Mouse (Mus musculus) urinary bladder, postnatal 25 days (tissue): ENCODE data around the gene Fam107b.

Experiments used
- DNase-seq: peaks from one replicate; pipeline ENCODE4 v3.0.0; 2022; ENCODE audit warnings: low spot score

Gene Fam107b

DNA sequence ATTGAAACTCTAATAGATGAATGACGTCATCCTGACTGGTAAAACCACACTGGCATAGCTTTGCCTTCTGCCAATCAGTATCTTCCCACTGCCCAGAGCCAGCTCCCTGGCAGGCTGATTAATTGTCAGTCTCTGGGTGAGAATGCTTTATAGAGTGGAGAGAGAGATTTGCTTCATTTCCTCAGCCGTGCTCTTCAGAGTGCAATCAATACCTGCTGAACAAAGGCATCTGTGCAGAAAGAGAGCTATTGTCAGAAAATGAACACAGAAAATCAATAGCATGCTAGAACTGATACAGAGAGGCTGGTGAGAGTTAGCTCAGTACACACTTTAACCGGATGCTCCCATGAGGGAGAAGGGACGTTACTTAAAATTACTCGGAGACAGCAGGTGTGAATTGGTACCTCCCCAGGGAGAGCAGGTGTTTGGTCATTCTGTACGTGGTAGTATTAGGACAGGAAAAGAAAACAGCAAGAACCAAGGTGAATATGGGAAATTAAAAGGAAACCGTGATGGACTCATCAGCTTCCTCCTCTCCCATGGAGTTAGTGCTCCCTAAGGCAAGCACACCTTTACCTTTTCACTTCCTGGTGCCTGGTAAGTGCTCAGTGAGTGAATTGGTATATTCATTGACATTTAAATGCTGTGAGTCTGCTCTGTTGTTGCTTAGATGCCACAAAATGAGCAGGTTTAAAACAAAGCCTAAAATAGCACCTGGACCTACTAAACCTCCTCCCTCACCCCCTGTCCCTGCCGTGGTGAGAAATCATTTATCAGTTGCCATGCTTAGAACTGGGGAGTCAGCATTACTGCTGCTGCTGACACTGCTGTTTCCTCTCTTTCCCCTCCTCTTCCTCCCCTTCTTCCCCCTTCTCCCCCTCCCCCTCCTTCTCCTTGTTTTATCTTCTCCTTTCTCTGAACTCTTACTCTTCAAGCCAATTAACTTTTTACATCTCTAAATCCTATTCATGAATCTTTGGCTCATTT, 38.9 kb downstream of the Fam107b start:
- no peak for DNase-seq

DNA sequence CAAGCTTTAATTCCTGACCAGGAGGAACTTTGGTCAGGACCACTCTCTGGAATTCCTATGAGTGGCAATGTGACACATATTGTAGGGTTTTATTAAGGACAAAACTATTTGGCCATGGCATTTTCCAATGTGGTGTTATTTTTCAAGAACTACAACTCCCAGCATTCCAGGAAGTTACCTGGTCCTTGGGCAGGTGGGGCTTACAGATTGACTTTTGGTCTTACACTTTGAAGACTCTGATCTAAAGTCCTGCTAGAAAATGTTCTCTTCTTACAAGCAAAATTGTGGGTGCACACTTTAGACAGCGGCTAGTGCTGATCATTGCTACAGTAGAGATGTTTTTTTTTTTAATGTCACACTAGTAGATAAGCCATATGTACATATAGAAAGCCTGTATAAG, 48.2 kb downstream of the Fam107b start:
- DNase-seq = no peak

DNA sequence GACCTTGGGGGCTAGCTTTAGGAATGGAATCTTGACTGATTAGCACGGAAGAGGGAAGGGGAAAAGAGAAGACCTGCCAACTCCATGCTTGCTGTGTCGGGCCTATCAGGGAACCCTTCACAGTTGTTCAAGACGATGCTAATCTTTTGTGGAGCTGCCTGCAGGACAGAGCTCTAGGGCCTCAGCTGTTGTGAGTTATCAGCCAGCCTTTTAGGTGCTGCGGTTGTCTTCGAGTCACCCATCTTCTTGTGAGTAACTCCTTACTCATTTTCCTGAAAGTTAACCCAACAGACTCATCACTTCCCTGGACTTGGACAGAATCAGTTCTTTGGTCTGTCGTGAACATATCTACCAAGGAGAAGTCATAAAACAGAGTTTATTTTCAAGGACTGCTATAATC, 51.3 kb downstream of the Fam107b start:
- DNase-seq = no peak

DNA sequence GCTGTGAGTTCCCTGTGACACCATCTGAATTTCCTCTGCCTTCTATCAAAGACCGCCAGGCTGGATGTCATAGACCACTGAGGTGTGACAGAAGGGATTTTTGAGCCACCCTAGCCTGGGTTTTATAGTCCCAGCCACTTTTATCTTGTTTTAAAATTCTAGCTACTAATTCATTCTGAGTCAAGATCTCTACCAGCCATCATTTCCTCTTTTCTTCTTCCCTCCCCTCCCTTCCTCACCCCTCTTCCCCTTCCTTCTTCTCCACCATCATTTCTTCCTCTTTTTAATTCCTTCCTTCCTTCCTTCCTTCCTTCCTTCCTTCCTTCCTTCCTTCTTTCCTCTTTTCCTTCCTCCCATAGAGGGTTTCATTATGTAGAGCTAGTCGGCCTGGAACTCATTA, 51.9 kb downstream of the Fam107b start:
- DNase-seq = no peak

DNA sequence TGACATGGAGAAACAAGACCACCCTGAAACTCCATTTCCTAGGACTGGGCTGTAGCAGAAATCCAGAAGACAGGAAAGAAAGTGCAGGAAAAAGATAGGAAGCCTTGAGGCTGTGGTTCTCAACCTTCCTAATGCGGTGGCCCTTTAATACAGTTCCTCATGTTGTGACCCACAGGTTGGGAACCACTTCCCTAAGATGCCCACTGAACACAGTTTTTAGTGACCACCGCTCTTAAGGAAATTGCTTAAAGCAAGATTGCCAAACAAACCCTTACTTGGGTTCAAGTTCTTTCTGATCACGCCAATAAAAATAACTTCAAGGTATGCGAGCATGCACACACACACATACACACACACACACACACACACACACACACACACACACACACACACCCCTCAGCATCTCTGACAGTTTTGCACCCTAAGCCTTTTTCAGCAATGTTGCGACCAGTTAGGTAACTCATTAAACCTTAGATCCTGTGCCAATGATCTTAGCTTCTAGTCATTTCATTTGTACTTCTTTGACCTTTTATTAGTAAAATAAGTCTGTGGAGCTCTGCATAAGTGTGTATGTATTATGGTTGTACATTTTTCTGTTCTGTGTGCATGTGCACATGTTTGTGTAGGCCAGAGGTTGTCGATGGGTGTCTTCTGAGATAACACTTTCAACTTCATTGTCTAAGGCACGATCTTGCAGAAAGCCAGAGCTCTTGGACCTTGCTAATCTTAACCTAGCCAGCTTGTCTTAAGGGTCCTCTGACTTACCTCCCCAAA, 53.1 kb downstream of the Fam107b start:
- DNase-seq = no peak

DNA sequence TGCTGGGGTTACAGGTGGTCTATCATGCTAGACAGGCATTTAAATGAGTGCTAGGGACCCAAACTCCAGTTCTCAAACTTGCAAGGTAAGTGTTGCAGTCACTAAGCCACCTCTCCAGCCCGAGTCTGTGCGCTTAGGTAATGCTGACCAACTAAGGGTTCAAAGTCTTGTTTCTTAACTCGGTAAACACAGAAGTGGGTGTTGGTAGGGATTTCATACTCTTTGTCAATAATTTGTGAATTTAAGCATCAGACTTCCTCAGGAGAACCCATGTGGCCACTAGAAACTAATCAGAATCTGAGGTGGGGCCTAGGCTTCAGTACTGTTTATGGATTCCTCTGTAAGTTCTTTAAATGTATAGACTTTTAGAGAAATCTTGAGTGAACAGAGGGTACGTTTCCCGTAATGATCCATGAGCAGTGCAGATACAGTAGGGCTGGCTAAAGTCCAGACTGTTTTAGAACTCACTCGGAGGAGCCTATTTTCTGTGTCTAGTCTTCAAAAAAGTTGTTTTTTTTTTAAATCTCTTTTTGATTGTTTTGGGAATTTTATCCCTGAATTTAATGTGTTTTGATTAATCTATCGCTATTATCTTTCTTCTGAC, 53.8 kb downstream of the Fam107b start:
- DNase-seq = no peak

DNA sequence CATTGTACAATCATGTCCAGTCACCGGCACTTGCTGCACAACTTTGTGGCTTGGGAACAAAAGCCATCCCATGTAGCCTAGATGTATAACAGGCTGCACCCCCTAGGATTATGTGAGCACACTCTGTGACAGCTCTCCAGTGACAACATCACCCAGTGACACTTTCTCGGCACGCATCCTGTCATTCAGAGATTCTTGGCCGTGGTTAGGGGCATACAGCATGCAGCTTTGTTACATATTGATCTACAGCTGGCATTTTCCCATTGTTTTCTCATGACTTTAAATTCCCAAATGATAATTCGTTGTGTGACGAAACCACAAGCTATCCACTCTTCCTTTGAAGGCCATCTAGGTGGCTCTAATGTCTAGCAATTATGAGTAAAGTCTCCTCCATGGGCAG, 58.8 kb downstream of the Fam107b start:
- no peak for DNase-seq

DNA sequence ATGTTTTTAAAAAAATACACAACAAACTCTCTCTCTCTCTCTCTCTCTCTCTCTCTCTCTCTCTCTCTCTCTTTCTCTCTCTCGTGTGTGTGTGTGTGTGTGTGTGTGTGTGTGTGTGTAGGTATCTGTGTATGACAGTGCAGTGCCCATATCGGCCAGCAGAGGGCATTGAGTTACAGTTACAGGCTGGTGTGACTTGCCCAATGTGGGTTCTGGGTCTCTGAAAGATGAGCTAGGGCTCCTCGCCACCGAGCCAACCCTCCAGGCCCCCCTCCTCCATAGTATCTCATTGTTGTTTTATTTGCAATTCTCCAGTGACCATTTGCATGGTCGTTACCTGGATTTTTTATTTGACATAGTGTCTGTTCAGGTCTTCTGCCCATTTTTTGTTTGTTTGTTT, 59.5 kb downstream of the Fam107b start:
- DNase-seq = no peak

DNA sequence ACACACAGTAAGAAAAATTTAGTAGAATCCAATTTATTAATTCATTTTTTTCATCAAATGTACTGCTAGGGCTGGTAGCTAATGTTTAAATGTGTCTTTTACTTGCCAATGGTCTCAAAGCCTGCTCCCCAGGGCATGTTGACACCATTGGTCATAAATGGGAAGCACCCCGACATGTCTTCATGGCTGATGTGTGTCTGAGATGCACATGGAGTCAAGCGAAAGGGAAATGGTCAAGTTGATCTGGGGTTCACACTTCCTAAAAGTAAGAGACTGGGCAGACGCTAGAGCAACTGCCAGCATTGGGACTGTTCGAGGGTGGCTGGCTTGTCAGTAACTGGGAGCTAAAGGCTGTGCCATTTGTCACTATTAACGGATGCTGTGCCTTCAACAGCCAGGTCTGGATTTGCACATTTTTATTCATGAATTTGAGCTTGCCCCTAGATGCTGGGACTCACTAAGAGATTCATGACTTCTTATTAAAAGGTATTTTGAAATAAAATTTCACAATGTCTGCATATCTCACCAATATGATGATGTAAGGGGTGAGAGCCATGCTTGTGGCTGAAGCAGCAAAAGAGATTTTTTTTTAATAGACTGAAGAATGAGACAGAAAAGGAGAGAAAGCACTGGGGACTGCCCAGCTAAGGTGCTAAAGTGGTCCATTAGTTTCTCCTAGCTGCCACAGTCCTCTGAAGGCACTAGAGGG, 60.6 kb downstream of the Fam107b start:
- no peak for DNase-seq

DNA sequence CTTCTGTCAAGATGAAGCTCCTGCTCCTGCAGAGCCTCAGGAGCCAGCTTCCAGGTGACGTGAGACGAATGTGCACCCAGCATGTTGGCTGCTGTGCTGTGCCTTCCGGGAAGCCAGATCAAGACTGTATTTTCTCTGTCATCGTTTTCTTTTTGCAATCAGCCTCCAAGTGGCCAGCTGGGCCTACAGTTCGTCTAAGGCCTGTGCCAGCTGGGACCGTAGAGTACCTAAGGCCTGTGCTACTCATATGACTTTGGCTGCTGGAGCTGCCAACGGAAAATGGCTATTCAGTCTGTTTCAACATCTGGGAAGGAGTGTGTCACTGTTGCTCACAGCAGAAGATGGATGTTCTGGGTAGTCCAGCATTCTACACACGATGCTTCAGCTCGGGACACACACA, 62.8 kb downstream of the Fam107b start:
- no peak for DNase-seq

DNA sequence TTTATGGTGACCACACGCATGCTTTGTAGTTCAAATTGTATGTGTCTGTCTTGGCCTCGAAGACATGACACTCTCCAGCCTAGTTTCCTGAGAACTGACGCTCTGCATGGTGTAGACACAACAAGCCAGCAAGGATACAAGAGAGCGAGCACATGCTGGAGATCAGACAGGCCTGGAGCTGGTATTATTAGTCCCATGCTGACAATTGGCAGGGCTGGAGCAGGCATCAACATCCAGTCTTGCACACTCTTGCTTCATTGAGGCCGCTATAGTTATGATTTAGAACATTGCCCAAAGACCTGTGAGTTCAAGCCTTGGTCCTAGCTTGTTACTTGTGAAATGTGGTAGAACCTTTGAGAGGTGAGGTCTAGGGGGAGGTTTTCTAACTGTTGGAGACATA, 66.5 kb downstream of the Fam107b start:
- no peak for DNase-seq

DNA sequence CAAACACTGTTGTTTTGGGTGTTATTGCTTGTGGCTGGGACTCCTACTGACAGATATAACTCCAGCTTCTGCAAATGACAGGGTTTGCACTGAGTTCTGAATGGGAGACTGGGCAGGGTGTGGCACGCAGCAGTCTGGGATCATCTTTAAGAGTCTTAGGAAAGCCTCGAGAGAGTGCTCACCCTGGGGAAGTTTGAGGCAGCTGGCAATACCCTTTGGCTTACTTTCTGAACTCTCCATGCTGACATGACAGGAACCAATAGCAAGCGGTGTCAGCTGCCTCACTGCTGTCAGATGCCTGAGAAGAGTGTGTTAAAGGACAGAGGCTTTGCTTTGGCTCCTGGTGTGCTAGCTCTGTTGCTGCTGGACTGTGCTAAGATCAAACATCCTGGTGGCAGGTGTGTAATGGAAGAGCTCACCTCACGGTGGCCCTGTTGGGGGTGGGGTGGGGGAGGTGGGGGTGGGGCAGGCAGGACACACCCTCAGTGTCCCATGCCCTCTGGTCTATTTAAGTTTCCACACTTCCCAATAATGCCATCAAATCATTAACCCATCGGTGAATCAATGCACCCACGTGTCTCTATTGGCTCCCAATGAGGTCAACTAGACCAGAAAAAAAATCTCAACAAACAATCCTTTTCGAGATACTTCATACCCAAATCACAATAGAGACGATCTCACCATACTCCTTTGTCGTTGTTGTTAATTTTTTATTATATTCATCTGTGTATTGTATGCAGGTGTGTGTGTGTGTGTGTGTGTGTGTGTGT, 70.9 kb downstream of the Fam107b start:
- no peak for DNase-seq

DNA sequence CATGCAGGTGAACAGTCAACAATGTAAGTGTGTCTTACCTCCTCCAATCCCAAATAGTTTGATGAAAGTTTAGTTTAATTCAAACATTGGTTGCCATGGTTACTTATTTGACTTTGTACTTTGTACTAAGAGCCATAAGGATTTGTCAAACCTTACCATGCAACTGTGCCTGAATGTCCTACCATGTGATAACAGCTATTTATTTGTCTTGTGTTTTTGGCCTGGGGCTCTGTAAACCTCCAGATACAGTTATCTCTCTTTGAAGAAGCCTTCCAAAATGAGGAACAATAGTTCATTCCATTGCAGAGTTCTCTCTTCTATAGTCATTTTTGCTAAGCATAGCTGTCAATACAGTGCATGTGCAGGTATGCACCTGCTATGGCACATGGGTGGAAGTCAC, 72.7 kb downstream of the Fam107b start:
- DNase-seq = no peak

DNA sequence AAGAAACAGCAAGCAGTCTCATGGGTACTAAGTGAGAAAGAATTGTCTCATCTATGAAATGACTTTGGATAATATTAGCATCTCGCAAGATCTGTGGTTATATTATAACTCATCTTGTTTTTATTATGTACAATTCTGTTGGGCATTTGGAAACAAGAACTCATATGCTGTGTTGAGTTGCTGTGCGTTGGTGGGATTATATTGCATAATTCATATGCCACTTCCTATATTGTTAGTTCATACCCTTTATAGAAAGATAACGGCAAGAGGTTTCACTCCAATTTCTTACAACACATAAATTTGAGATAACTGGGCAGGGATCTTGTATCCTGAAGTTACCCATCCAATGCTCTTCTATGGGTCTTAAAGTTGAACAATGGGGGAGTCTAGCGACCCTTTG, 75.5 kb downstream of the Fam107b start:
- no peak for DNase-seq

DNA sequence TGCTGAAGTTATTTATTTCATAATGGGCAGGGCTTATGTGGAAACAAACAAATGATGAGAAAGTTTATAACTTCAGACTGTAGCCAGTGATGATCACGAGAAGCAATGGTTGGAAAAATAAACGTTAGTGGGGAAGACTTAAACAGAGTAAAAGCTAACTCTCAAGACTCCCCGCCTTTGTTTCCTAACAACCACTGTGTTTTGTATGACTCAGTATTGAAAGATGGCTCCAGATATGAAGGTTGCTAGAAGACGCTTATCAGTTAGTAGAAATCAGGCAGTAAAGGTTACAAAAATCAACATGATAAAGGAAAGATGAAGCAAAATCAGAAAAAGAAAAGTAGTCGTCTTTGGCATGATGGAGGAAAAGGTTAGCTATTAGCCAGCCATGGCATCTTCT, 78.9 kb downstream of the Fam107b start:
- no peak for DNase-seq

DNA sequence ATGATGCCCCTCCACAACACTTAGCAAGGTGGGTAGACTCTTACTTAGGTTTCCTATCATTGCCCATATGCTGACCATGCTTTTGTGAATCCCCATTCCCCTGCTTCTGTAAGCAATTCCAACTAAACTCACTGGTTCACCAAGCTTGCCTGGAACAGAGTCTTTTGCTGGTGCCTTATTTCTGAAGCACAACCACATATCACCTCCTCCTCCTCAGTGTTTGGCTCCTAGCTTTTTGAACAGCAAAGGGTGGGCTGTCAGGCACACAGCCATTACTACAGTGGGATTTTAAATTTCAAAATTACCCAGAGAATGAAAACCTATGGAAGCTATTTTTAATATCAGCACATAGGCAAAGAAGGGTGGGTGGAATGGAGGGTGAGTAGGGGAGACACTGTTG, 84.3 kb downstream of the Fam107b start:
- no peak for DNase-seq

DNA sequence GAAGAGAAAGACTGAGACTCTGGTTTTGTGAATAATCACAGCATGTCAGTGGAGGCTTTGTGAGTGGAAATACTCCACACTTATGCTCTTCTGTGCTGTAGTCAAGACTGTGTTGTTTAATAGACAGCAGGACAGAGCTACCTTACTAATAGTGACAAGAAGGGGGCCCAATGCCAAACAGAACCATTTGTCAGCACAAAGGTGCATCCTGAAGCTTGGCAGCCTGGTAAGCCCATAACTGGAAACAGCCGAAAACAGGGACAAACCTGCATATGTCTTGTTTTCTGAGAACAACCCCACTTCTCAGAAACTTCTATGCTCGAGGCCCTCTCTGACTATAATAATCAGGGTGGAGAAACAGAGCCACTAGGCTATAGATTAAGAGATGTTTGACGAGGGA, 85.8 kb downstream of the Fam107b start:
- DNase-seq = no peak

DNA sequence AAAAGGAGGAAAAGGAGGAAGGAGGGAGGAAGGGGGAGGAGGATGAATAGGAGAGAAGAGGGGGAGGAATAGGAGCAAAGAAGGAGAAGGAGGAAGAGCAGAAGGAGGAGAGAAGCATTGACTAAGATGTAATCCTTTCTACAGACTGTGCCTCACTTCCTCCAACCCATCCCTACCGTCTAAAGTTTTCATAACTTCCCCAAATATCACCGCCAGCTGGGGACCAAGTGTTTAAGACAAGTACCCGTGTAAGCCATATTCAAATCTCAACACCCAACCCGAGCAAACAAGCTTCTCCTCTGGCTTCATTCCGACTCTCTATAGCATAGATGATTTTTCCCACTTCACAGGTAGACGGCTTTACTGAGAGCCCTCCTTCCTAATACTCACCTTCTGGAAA, 86.5 kb downstream of the Fam107b start:
- DNase-seq = no peak

DNA sequence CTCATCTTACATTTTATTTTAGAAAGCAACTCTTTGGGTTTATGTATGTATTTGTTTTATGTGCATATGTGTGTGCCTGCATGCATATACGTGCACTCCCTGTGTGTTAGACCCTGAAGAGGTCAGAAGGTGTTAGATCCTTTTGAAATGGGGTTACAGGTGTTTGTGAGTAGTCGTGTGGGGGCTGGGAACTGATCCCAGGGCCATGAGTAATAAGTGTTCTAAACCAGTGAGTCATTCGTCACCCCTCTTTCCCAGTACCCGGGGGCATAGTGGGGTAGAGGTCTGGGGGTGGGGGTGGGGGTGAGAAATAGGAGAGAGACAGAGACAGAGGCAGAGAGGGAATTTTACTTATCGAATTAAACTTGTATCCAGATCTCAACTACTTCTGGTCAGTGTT, 87.1 kb downstream of the Fam107b start:
- no peak for DNase-seq

DNA sequence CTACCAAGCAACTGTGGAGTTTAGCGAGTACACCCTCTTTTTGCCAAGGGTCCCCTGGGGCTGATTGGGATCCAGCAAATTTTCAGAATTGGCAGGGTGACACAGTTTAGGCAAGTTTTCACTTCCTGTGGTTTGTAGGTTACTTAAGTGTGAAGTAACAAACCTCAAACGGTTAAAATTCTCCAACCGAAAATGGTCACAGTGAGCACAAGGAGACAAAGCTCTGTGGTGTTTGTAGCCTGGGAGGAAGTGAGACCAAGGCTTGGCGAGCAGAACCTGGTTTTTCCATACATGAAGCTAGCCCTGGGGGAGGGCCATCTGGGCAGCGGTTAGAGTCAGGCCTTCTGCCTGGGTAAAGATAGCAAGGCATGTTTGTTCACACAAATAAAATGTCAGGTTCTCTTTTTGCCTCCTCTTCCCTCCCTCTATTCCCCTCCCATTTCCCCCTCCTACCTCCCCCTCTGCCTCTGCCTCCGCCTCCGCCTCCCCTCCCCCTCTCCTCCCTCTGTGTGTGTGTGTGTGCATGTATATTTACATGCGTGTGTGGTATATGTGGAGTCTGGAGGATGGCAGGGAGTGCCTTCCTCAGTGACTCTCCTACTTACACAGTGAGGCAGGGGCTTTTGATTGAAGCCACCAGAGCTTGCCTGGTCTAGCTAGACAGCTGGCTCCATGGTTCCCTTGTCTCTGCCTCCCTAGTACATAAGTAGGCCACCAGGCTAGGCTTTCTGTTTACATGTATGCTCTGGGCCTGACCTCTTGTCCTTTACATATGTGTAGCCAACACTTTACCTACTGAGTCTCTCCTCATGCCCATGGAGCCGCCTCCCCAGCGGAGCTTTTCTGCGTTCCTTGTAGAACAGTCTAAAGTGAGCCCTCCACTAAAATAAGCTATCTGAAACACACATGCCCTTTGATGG, 87.8 kb downstream of the Fam107b start:
- no peak for DNase-seq
